Mouse (Mus musculus): ENCODE measurements around the gene Tspyl1.

- TF ChIP-seq TBP (IDR thresholded peaks at IDR 0.05; ENCODE audit: low read depth, low read length) (no peak), ZNF384 (IDR thresholded peaks at IDR 0.05; ENCODE audit: low read depth, low read length) (no peak), CTCF (IDR thresholded peaks at IDR 0.05 in 2 of 3, conservative IDR thresholded peaks at IDR 0.05 in 1 of 3; ENCODE audit: control insufficient read depth in 1 of 3, insufficient read depth in 1 of 3, low read depth in 2 of 3, low read length in 3 of 3, poor library complexity in 1 of 3, severe bottlenecking in 1 of 3) (no peak), UBTF (IDR thresholded peaks at IDR 0.05; ENCODE audit: borderline replicate concordance, insufficient read depth, low read depth, low read length) (no peak), EP300 (IDR thresholded peaks at IDR 0.05; ENCODE audit: low read depth in 1 of 2, low read length in 2 of 2) (no peak), MYB (IDR thresholded peaks at IDR 0.05; ENCODE audit: low read depth, low read length) (no peak), USF2 (IDR thresholded peaks at IDR 0.05; ENCODE audit: borderline replicate concordance in 1 of 2, insufficient read depth in 1 of 2, low read depth in 1 of 2, low read length in 2 of 2) (no peak), HCFC1 (IDR thresholded peaks at IDR 0.05; ENCODE audit: low read depth, low read length) (no peak), GATA1 (IDR thresholded peaks at IDR 0.05; ENCODE audit: low read depth, low read length) (no peak), SMC3 (IDR thresholded peaks at IDR 0.05; ENCODE audit: low read depth, low read length) (no peak), ZKSCAN1 (IDR thresholded peaks at IDR 0.05; ENCODE audit: low read depth, low read length) (no peak), POLR2A (IDR thresholded peaks at IDR 0.05; ENCODE audit: control insufficient read depth in 1 of 2, insufficient read depth in 1 of 2, low read depth in 1 of 2, low read length in 2 of 2, poor library complexity in 1 of 2) (no peak), RAD21 (IDR thresholded peaks at IDR 0.05; ENCODE audit: low read depth, low read length) (no peak)
These were observed 14.9 kb downstream of the Tspyl1 start for GRCm38 (mm10) chr10:34296911-34297298.

Measured in MEL (cell line).